Mouse (Mus musculus): ENCODE results near the gene Ptprm. TPM values are rescaled to one million over a fixed set of nuclear protein-coding genes. Genes with fewer than 3 reads are reported as not detected.

Gene Ptprm
- polyA plus RNA-seq, 1 experiment from 2014 or later: 1.6 TPM

- Histone ChIP-seq H3K27me3 (ENCODE audit: control insufficient read depth, insufficient read depth, low read depth, low read length) (peaks cover 43% of the 10 kb centered on the region), H3K9ac (ENCODE audit: low read depth, low read length) (peak overlapping the region; percentile 34; the same call in 1 of the 2 replicates)
- no peak for ATAC-seq (ENCODE audit: low read depth)
These were observed 1.1 kb downstream of the Ptprm start for GRCm38 (mm10) chr17:67352956-67353795.

GRCm38 (mm10) chr17:67351423-67351822 is 2.8 kb downstream of the Ptprm start:
- no peak overlapping the region for H3K4me3 ChIP-seq (ENCODE audit: low read depth, low read length)
- H3K36me3 ChIP-seq (ENCODE audit: control insufficient read depth, insufficient read depth): no peaks in the 10 kb centered on the region
- H3K9ac ChIP-seq (ENCODE audit: low read depth, low read length): no peak overlapping the region
- H3K4me2 ChIP-seq (ENCODE audit: low read depth, low read length): no peak overlapping the region
- 56% methylated on average over 5 of the region's 5 CpGs for WGBS (ENCODE audit: insufficient replicate concordance)
- peaks cover 43% of the 10 kb centered on the region for H3K27me3 ChIP-seq (ENCODE audit: control insufficient read depth, insufficient read depth, low read depth, low read length)
- H3K9me3 ChIP-seq (replicated peaks; ENCODE audit: control insufficient read depth, low read length): no peaks in the 10 kb centered on the region
- H3K27ac ChIP-seq (ENCODE audit: low read length): no peak overlapping the region
- no peaks in the 10 kb centered on the region for H3K4me1 ChIP-seq (ENCODE audit: control insufficient read depth, low read depth, low read length)
- ATAC-seq (ENCODE audit: low read depth): no peak

More at GRCm38 (mm10) chr17:67352956-67353795, 1.1 kb downstream of the Ptprm start:
- peak overlapping the region; percentile 56 for H3K4me3 ChIP-seq (ENCODE audit: low read depth, low read length)
- H3K4me1 ChIP-seq (ENCODE audit: control insufficient read depth, low read depth, low read length): no peaks in the 10 kb centered on the region
- 3% methylated on average over 50 of the region's 50 CpGs for WGBS (ENCODE audit: insufficient replicate concordance)
- peak overlapping the region; percentile 65 for H3K4me2 ChIP-seq (ENCODE audit: low read depth, low read length)
- H3K36me3 ChIP-seq (ENCODE audit: control insufficient read depth, insufficient read depth): no peaks in the 10 kb centered on the region
- H3K9me3 ChIP-seq (replicated peaks; ENCODE audit: control insufficient read depth, low read length): no peaks in the 10 kb centered on the region
- no peak overlapping the region for H3K27ac ChIP-seq (ENCODE audit: low read length)

- Histone ChIP-seq H3K27ac (ENCODE audit: low read length) (no peak overlapping the region), H3K9ac (ENCODE audit: low read depth, low read length) (no peak overlapping the region), H3K4me3 (ENCODE audit: low read depth, low read length) (no peak overlapping the region), H3K27me3 (ENCODE audit: control insufficient read depth, insufficient read depth, low read depth, low read length) (peaks cover 41% of the 10 kb centered on the region), H3K36me3 (ENCODE audit: control insufficient read depth, insufficient read depth) (no peaks in the 10 kb centered on the region), H3K4me1 (ENCODE audit: control insufficient read depth, low read depth, low read length) (no peaks in the 10 kb centered on the region), H3K4me2 (ENCODE audit: low read depth, low read length) (no peak overlapping the region), H3K9me3 (replicated peaks; ENCODE audit: control insufficient read depth, low read length) (no peaks in the 10 kb centered on the region)
- WGBS (ENCODE audit: insufficient replicate concordance): 39% methylated on average over 7 of the region's 7 CpGs
- ATAC-seq (ENCODE audit: low read depth): no peak
These were observed 3.7 kb downstream of the Ptprm start for GRCm38 (mm10) chr17:67350536-67350935.

GRCm38 (mm10) chr17:67349594-67349993 is 4.7 kb downstream of the Ptprm start:
- Histone ChIP-seq H3K4me3 (ENCODE audit: low read depth, low read length) (no peak overlapping the region), H3K27me3 (ENCODE audit: control insufficient read depth, insufficient read depth, low read depth, low read length) (peaks cover 32% of the 10 kb centered on the region), H3K36me3 (ENCODE audit: control insufficient read depth, insufficient read depth) (no peaks in the 10 kb centered on the region), H3K27ac (ENCODE audit: low read length) (no peak overlapping the region), H3K4me1 (ENCODE audit: control insufficient read depth, low read depth, low read length) (no peaks in the 10 kb centered on the region), H3K9me3 (replicated peaks; ENCODE audit: control insufficient read depth, low read length) (no peaks in the 10 kb centered on the region), H3K9ac (ENCODE audit: low read depth, low read length) (no peak overlapping the region), H3K4me2 (ENCODE audit: low read depth, low read length) (no peak overlapping the region)
- 72% methylated on average over 8 of the region's 8 CpGs for WGBS (ENCODE audit: insufficient replicate concordance)
- no peak for ATAC-seq (ENCODE audit: low read depth)

GRCm38 (mm10) chr17:67346921-67347320 is 7.3 kb downstream of the Ptprm start:
- ATAC-seq (ENCODE audit: low read depth): no peak
- H3K27ac ChIP-seq (ENCODE audit: low read length): no peak overlapping the region
- no peaks in the 10 kb centered on the region for H3K4me1 ChIP-seq (ENCODE audit: control insufficient read depth, low read depth, low read length)
- H3K9ac ChIP-seq (ENCODE audit: low read depth, low read length): no peak overlapping the region
- H3K36me3 ChIP-seq (ENCODE audit: control insufficient read depth, insufficient read depth): no peaks in the 10 kb centered on the region
- WGBS (ENCODE audit: insufficient replicate concordance): 45% methylated on average over 10 of the region's 10 CpGs
- peaks cover 7% of the 10 kb centered on the region; the same call in 1 of the 2 replicates for H3K27me3 ChIP-seq (ENCODE audit: control insufficient read depth, insufficient read depth, low read depth, low read length)
- H3K9me3 ChIP-seq (replicated peaks; ENCODE audit: control insufficient read depth, low read length): no peaks in the 10 kb centered on the region
- H3K4me3 ChIP-seq (ENCODE audit: low read depth, low read length): no peak overlapping the region
- no peak overlapping the region for H3K4me2 ChIP-seq (ENCODE audit: low read depth, low read length)

GRCm38 (mm10) chr17:67345157-67345556 is 9.1 kb downstream of the Ptprm start:
- H3K4me2 ChIP-seq (ENCODE audit: low read depth, low read length): no peak overlapping the region
- H3K4me1 ChIP-seq (ENCODE audit: control insufficient read depth, low read depth, low read length): no peaks in the 10 kb centered on the region
- H3K36me3 ChIP-seq (ENCODE audit: control insufficient read depth, insufficient read depth): no peaks in the 10 kb centered on the region
- H3K9ac ChIP-seq (ENCODE audit: low read depth, low read length): no peak overlapping the region
- 70% methylated on average over 8 of the region's 8 CpGs for WGBS (ENCODE audit: insufficient replicate concordance)
- H3K4me3 ChIP-seq (ENCODE audit: low read depth, low read length): no peak overlapping the region
- ATAC-seq (ENCODE audit: low read depth): no peak
- no peaks in the 10 kb centered on the region for H3K9me3 ChIP-seq (replicated peaks; ENCODE audit: control insufficient read depth, low read length)
- no peaks in the 10 kb centered on the region for H3K27me3 ChIP-seq (ENCODE audit: control insufficient read depth, insufficient read depth, low read depth, low read length)
- no peak overlapping the region for H3K27ac ChIP-seq (ENCODE audit: low read length)

GRCm38 (mm10) chr17:67343471-67343870 is 10.8 kb downstream of the Ptprm start:
- Histone ChIP-seq H3K27ac (ENCODE audit: low read length) (no peak overlapping the region), H3K9ac (ENCODE audit: low read depth, low read length) (no peak overlapping the region), H3K4me2 (ENCODE audit: low read depth, low read length) (no peak overlapping the region), H3K9me3 (replicated peaks; ENCODE audit: control insufficient read depth, low read length) (no peaks in the 10 kb centered on the region), H3K27me3 (ENCODE audit: control insufficient read depth, insufficient read depth, low read depth, low read length) (no peaks in the 10 kb centered on the region), H3K4me1 (ENCODE audit: control insufficient read depth, low read depth, low read length) (no peaks in the 10 kb centered on the region), H3K4me3 (ENCODE audit: low read depth, low read length) (no peak overlapping the region), H3K36me3 (ENCODE audit: control insufficient read depth, insufficient read depth) (no peaks in the 10 kb centered on the region)
- WGBS (ENCODE audit: insufficient replicate concordance): 61% methylated on average over 2 of the region's 2 CpGs
- no peak for ATAC-seq (ENCODE audit: low read depth)

- H3K9me3 ChIP-seq (replicated peaks; ENCODE audit: control insufficient read depth, low read length): no peaks in the 10 kb centered on the region; the same call in 1 of the 2 replicates
- H3K9ac ChIP-seq (ENCODE audit: low read depth, low read length): no peak overlapping the region
- H3K4me1 ChIP-seq (ENCODE audit: control insufficient read depth, low read depth, low read length): no peaks in the 10 kb centered on the region
- 57% methylated on average over 6 of the region's 6 CpGs for WGBS (ENCODE audit: insufficient replicate concordance)
- no peaks in the 10 kb centered on the region for H3K36me3 ChIP-seq (ENCODE audit: control insufficient read depth, insufficient read depth)
- H3K27me3 ChIP-seq (ENCODE audit: control insufficient read depth, insufficient read depth, low read depth, low read length): no peaks in the 10 kb centered on the region
- H3K27ac ChIP-seq (ENCODE audit: low read length): no peak overlapping the region
- H3K4me2 ChIP-seq (ENCODE audit: low read depth, low read length): no peak overlapping the region
- no peak overlapping the region for H3K4me3 ChIP-seq (ENCODE audit: low read depth, low read length)
- ATAC-seq (ENCODE audit: low read depth): no peak
These were observed 11.3 kb downstream of the Ptprm start for GRCm38 (mm10) chr17:67343006-67343405.

GRCm38 (mm10) chr17:67340362-67340761 is 13.9 kb downstream of the Ptprm start:
- no peak overlapping the region for H3K4me2 ChIP-seq (ENCODE audit: low read depth, low read length)
- H3K9me3 ChIP-seq (replicated peaks; ENCODE audit: control insufficient read depth, low read length): no peaks in the 10 kb centered on the region; the same call in 1 of the 2 replicates
- H3K27me3 ChIP-seq (ENCODE audit: control insufficient read depth, insufficient read depth, low read depth, low read length): no peaks in the 10 kb centered on the region
- no peak overlapping the region for H3K27ac ChIP-seq (ENCODE audit: low read length)
- no peak overlapping the region for H3K9ac ChIP-seq (ENCODE audit: low read depth, low read length)
- ATAC-seq (ENCODE audit: low read depth): no peak
- H3K36me3 ChIP-seq (ENCODE audit: control insufficient read depth, insufficient read depth): no peaks in the 10 kb centered on the region
- no peaks in the 10 kb centered on the region for H3K4me1 ChIP-seq (ENCODE audit: control insufficient read depth, low read depth, low read length)
- 58% methylated on average over 6 of the region's 6 CpGs for WGBS (ENCODE audit: insufficient replicate concordance)
- H3K4me3 ChIP-seq (ENCODE audit: low read depth, low read length): no peak overlapping the region
